Mouse (Mus musculus) stomach, embryonic 15.5 days (tissue): ENCODE measurements around the gene Rmdn2. TPM values are rescaled to one million over a fixed set of nuclear protein-coding genes. Genes with fewer than 3 reads are reported as not detected.

Source experiments
- ATAC-seq: fragments of 200-750 bp; cut with Nextera tagmentation; 2 replicates; pipeline ENCODE4 v1.8.0; 2017; ENCODE audit warnings: low read depth, moderate number of reproducible peaks, moderate TSS enrichment; ENCODE audit not compliant: insufficient read depth, low FRiP score
- H3K27ac ChIP-seq: fragments of 300-500 bp; sonication (generic); 2 replicates; pipeline ENCODE4 v1.5.1; 2015; ENCODE audit warnings: mild to moderate bottlenecking, inconsistent platforms
- H3K27me3 ChIP-seq: fragments of 300-500 bp; sonication (generic); replicated peaks from 2 replicates; pipeline ENCODE4 v1.6.1; 2015; ENCODE audit warnings: inconsistent platforms
- H3K36me3 ChIP-seq: fragments of 300-500 bp; sonication (generic); 2 replicates; pipeline ENCODE4 v1.6.1; 2015; ENCODE audit warnings: inconsistent platforms
- H3K4me1 ChIP-seq: fragments of 300-500 bp; sonication (generic); 2 replicates; pipeline ENCODE4 v1.6.1; 2015; ENCODE audit warnings: inconsistent platforms
- H3K4me2 ChIP-seq: fragments of 300-500 bp; sonication (generic); 2 replicates; pipeline ENCODE4 v1.6.1; 2015; ENCODE audit warnings: mild to moderate bottlenecking, inconsistent platforms
- H3K4me3 ChIP-seq: fragments of 300-500 bp; sonication (generic); replicated peaks from 2 replicates; pipeline ENCODE4 v1.5.1; 2015; ENCODE audit warnings: inconsistent platforms
- H3K9ac ChIP-seq: fragments of 300-500 bp; sonication (generic); 2 replicates; pipeline ENCODE4 v1.6.1; 2015; ENCODE audit warnings: inconsistent platforms
- H3K9me3 ChIP-seq: fragments of 300-500 bp; sonication (generic); 2 replicates; pipeline ENCODE4 v1.6.1; 2016; ENCODE audit warnings: inconsistent platforms
- WGBS: fragments of 180-500 bp; shearing (Covaris S2); methylation state at CpG from one replicate; pipeline ENCODE4 v1.1.7; 2015; 5-methylcytosine and 5-hydroxymethylcytosine counted together
- polyA plus RNA-seq: library from polyadenylated mRNA; unstranded; fragments of >200 nt; fragmentation: Nextera tagmentation; extraction: Ambion mirVana; gene quantifications from 2 replicates; pipeline ENCODE4 v1.2.1, GENCODE M21; 2015

The Rmdn2 gene
- polyA plus RNA-seq, 1 experiment from 2014 or later = 8.9 TPM

GRCm38 (mm10) chr17:79618984-79619383 lies 7.3 kb downstream of the Rmdn2 start:
- H3K4me3 ChIP-seq = no peak overlapping the region
- no peak overlapping the region for H3K9ac ChIP-seq
- no peaks in the 10 kb centered on the region for H3K27me3 ChIP-seq
- WGBS = 91% methylated on average over 5 of the region's 5 CpGs
- H3K9me3 ChIP-seq = no peaks in the 10 kb centered on the region
- H3K4me1 ChIP-seq = no peaks in the 10 kb centered on the region
- no peak overlapping the region for H3K4me2 ChIP-seq
- H3K27ac ChIP-seq = no peak overlapping the region
- no peak for ATAC-seq
- H3K36me3 ChIP-seq = no peaks in the 10 kb centered on the region

- Histone ChIP-seq H3K4me3 (no peak overlapping the region), H3K27ac (no peak overlapping the region), H3K9me3 (no peaks in the 10 kb centered on the region), H3K4me2 (no peak overlapping the region), H3K9ac (no peak overlapping the region), H3K36me3 (no peaks in the 10 kb centered on the region), H3K27me3 (no peaks in the 10 kb centered on the region), H3K4me1 (no peaks in the 10 kb centered on the region)
- WGBS = 93% methylated on average over 6 of the region's 6 CpGs
- ATAC-seq = no peak
Observed at GRCm38 (mm10) chr17:79622050-79622449, 10.4 kb downstream of the Rmdn2 start.

GRCm38 (mm10) chr17:79622574-79622973 lies 10.9 kb downstream of the Rmdn2 start:
- no peaks in the 10 kb centered on the region for H3K27me3 ChIP-seq
- H3K9me3 ChIP-seq = no peaks in the 10 kb centered on the region
- WGBS = 85% methylated on average over 7 of the region's 7 CpGs
- no peak overlapping the region for H3K27ac ChIP-seq
- H3K36me3 ChIP-seq = no peaks in the 10 kb centered on the region
- H3K4me1 ChIP-seq = no peaks in the 10 kb centered on the region
- H3K4me3 ChIP-seq = no peak overlapping the region
- no peak overlapping the region for H3K4me2 ChIP-seq
- no peak overlapping the region for H3K9ac ChIP-seq
- ATAC-seq = no peak

- Histone ChIP-seq H3K4me1 (no peaks in the 10 kb centered on the region), H3K9ac (no peak overlapping the region), H3K9me3 (no peaks in the 10 kb centered on the region), H3K4me2 (no peak overlapping the region), H3K27me3 (no peaks in the 10 kb centered on the region), H3K4me3 (no peak overlapping the region), H3K27ac (no peak overlapping the region), H3K36me3 (no peaks in the 10 kb centered on the region)
- 56% methylated on average over 3 of the region's 3 CpGs for WGBS
- ATAC-seq = no peak
Observed at GRCm38 (mm10) chr17:79623841-79624240, 12.2 kb downstream of the Rmdn2 start.

- H3K4me2 ChIP-seq = no peak overlapping the region
- no peak overlapping the region for H3K9ac ChIP-seq
- no peaks in the 10 kb centered on the region for H3K36me3 ChIP-seq
- no peak overlapping the region for H3K4me3 ChIP-seq
- H3K27me3 ChIP-seq = no peaks in the 10 kb centered on the region
- WGBS = 77% methylated on average over 12 of the region's 12 CpGs
- H3K27ac ChIP-seq = no peak overlapping the region
- H3K4me1 ChIP-seq = no peaks in the 10 kb centered on the region
- ATAC-seq = no peak
- H3K9me3 ChIP-seq = no peaks in the 10 kb centered on the region
Observed at GRCm38 (mm10) chr17:79626241-79626816, 14.7 kb downstream of the Rmdn2 start.

GRCm38 (mm10) chr17:79649893-79650292 lies 38.2 kb downstream of the Rmdn2 start:
- H3K36me3 ChIP-seq = no peaks in the 10 kb centered on the region
- H3K4me1 ChIP-seq = no peaks in the 10 kb centered on the region
- no peaks in the 10 kb centered on the region for H3K9me3 ChIP-seq
- 89% methylated on average over 4 of the region's 4 CpGs for WGBS
- no peaks in the 10 kb centered on the region for H3K27me3 ChIP-seq
- no peak overlapping the region for H3K4me3 ChIP-seq
- ATAC-seq = no peak
- H3K4me2 ChIP-seq = no peak overlapping the region
- no peak overlapping the region for H3K27ac ChIP-seq
- no peak overlapping the region for H3K9ac ChIP-seq

- no peak overlapping the region for H3K4me3 ChIP-seq
- no peak overlapping the region for H3K27ac ChIP-seq
- no peaks in the 10 kb centered on the region for H3K4me1 ChIP-seq
- no peaks in the 10 kb centered on the region for H3K27me3 ChIP-seq
- no peak for ATAC-seq
- no peak overlapping the region for H3K9ac ChIP-seq
- H3K36me3 ChIP-seq = no peaks in the 10 kb centered on the region
- no peaks in the 10 kb centered on the region for H3K9me3 ChIP-seq
- 91% methylated on average over 5 of the region's 5 CpGs for WGBS
- H3K4me2 ChIP-seq = no peak overlapping the region
Observed at GRCm38 (mm10) chr17:79650297-79650696, 38.6 kb downstream of the Rmdn2 start.

GRCm38 (mm10) chr17:79653171-79653570 lies 41.5 kb downstream of the Rmdn2 start:
- no peak for ATAC-seq
- WGBS = 71% methylated on average over 1 of the region's 1 CpGs
- no peak overlapping the region for H3K9ac ChIP-seq
- no peak overlapping the region for H3K4me3 ChIP-seq
- no peaks in the 10 kb centered on the region for H3K4me1 ChIP-seq
- H3K9me3 ChIP-seq = no peaks in the 10 kb centered on the region
- no peaks in the 10 kb centered on the region for H3K27me3 ChIP-seq
- no peak overlapping the region for H3K4me2 ChIP-seq
- H3K27ac ChIP-seq = no peak overlapping the region
- H3K36me3 ChIP-seq = no peaks in the 10 kb centered on the region

GRCm38 (mm10) chr17:79654187-79654586 lies 42.5 kb downstream of the Rmdn2 start:
- no peaks in the 10 kb centered on the region for H3K4me1 ChIP-seq
- H3K27me3 ChIP-seq = no peaks in the 10 kb centered on the region
- no peak overlapping the region for H3K4me3 ChIP-seq
- H3K9me3 ChIP-seq = no peaks in the 10 kb centered on the region
- H3K4me2 ChIP-seq = no peak overlapping the region
- 73% methylated on average over 3 of the region's 3 CpGs for WGBS
- no peak overlapping the region for H3K27ac ChIP-seq
- no peak for ATAC-seq
- H3K36me3 ChIP-seq = no peaks in the 10 kb centered on the region
- no peak overlapping the region for H3K9ac ChIP-seq

GRCm38 (mm10) chr17:79657785-79658184 lies 46.1 kb downstream of the Rmdn2 start:
- Histone ChIP-seq H3K4me1 (no peaks in the 10 kb centered on the region), H3K36me3 (no peaks in the 10 kb centered on the region), H3K4me2 (no peak overlapping the region), H3K9ac (no peak overlapping the region), H3K4me3 (no peak overlapping the region), H3K9me3 (no peaks in the 10 kb centered on the region), H3K27me3 (no peaks in the 10 kb centered on the region), H3K27ac (no peak overlapping the region)
- ATAC-seq = no peak
- 55% methylated on average over 9 of the region's 9 CpGs for WGBS

GRCm38 (mm10) chr17:79658452-79658851 lies 46.8 kb downstream of the Rmdn2 start:
- no peaks in the 10 kb centered on the region for H3K36me3 ChIP-seq
- ATAC-seq = no peak

GRCm38 (mm10) chr17:79658863-79659262 lies 47.2 kb downstream of the Rmdn2 start:
- 72% methylated on average over 8 of the region's 8 CpGs for WGBS
- no peak overlapping the region for H3K4me3 ChIP-seq
- ATAC-seq = no peak
- no peak overlapping the region for H3K27ac ChIP-seq
- no peaks in the 10 kb centered on the region for H3K9me3 ChIP-seq
- no peaks in the 10 kb centered on the region for H3K4me1 ChIP-seq
- no peak overlapping the region for H3K4me2 ChIP-seq
- no peaks in the 10 kb centered on the region for H3K36me3 ChIP-seq
- H3K9ac ChIP-seq = no peak overlapping the region
- H3K27me3 ChIP-seq = no peaks in the 10 kb centered on the region

More at GRCm38 (mm10) chr17:79658452-79658851, 46.8 kb downstream of the Rmdn2 start:
- Histone ChIP-seq H3K27ac (no peak overlapping the region), H3K9me3 (no peaks in the 10 kb centered on the region), H3K4me2 (no peak overlapping the region), H3K4me1 (no peaks in the 10 kb centered on the region), H3K4me3 (no peak overlapping the region), H3K9ac (no peak overlapping the region), H3K27me3 (no peaks in the 10 kb centered on the region)
- 56% methylated on average over 3 of the region's 3 CpGs for WGBS

- no peaks in the 10 kb centered on the region for H3K9me3 ChIP-seq
- 0 out of 2 replicates have a peak, but pooled peaks have one; percentile 22 for ATAC-seq
- H3K4me3 ChIP-seq = no peak overlapping the region
- H3K9ac ChIP-seq = no peak overlapping the region
- H3K4me2 ChIP-seq = no peak overlapping the region
- no peak overlapping the region for H3K27ac ChIP-seq
- no peaks in the 10 kb centered on the region for H3K36me3 ChIP-seq
- H3K4me1 ChIP-seq = no peaks in the 10 kb centered on the region
- 36% methylated on average over 7 of the region's 7 CpGs for WGBS
- H3K27me3 ChIP-seq = no peaks in the 10 kb centered on the region
Observed at GRCm38 (mm10) chr17:79661387-79661786, 49.7 kb downstream of the Rmdn2 start.
